Mouse (Mus musculus): ENCODE measurements at regions not wholly inside any gene's neighbourhood (a gene's known extent, or its start where the extent isn't known, plus 50 kb on each side); places are given as distances from the start of the nearest gene placed in this dataset.

- TF ChIP-seq ZC3H11A (IDR thresholded peaks at IDR 0.05; ENCODE audit: low read depth, low read length) = no peak
- no peak for TF ChIP-seq CTCF (IDR thresholded peaks at IDR 0.05 in 2 of 3, conservative IDR thresholded peaks at IDR 0.05 in 1 of 3; ENCODE audit: control insufficient read depth in 1 of 3, insufficient read depth in 1 of 3, low read depth in 2 of 3, low read length in 3 of 3, poor library complexity in 1 of 3, severe bottlenecking in 1 of 3)
- TF ChIP-seq CHD1 (IDR thresholded peaks at IDR 0.05; ENCODE audit: low read depth, low read length) = no peak
- no peak for TF ChIP-seq GABPA (IDR thresholded peaks at IDR 0.05; ENCODE audit: low read depth, low read length)
- TF ChIP-seq NRF1 (IDR thresholded peaks at IDR 0.05; ENCODE audit: insufficient read depth, low read depth, low read length, poor library complexity, severe bottlenecking) = no peak
- no peak for TF ChIP-seq EP300 (IDR thresholded peaks at IDR 0.05; ENCODE audit: low read depth in 1 of 2, low read length in 2 of 2)
- TF ChIP-seq TBP (IDR thresholded peaks at IDR 0.05; ENCODE audit: low read depth, low read length) = no peak
- no peak for TF ChIP-seq POLR2A (IDR thresholded peaks at IDR 0.05; ENCODE audit: control insufficient read depth in 1 of 2, insufficient read depth in 1 of 2, low read depth in 1 of 2, low read length in 2 of 2, poor library complexity in 1 of 2)
- no peak for TF ChIP-seq MYB (IDR thresholded peaks at IDR 0.05; ENCODE audit: low read depth, low read length)
- TF ChIP-seq MAFK (IDR thresholded peaks at IDR 0.05; ENCODE audit: borderline replicate concordance, low read depth, low read length) = no peak
- TF ChIP-seq BHLHE40 (IDR thresholded peaks at IDR 0.05; ENCODE audit: borderline replicate concordance, low read depth, low read length) = no peak
- TF ChIP-seq HCFC1 (IDR thresholded peaks at IDR 0.05; ENCODE audit: low read depth, low read length) = no peak
- TF ChIP-seq ZNF384 (IDR thresholded peaks at IDR 0.05; ENCODE audit: low read depth, low read length) = no peak
- no peak for TF ChIP-seq GATA1 (IDR thresholded peaks at IDR 0.05; ENCODE audit: low read depth, low read length)
Measured at GRCm38 (mm10) chr9:120691971-120692401, 120.7 kb downstream of the Rpl14 start.
